Mouse (Mus musculus): ENCODE data around the gene Prss56.

GRCm38 (mm10) chr1:87211431-87211830, 28.3 kb downstream of the Prss56 start:
- no peak for TF ChIP-seq POLR2AphosphoS5 (IDR thresholded peaks at IDR 0.05; ENCODE audit: insufficient replicate concordance, low read depth, low read length)
- TF ChIP-seq CTCF (IDR thresholded peaks at IDR 0.05; ENCODE audit: low read depth, low read length) = no peak

Data from G1E (cell line).